Mouse (Mus musculus): ENCODE data around the gene Snca.

The Snca gene

DNA sequence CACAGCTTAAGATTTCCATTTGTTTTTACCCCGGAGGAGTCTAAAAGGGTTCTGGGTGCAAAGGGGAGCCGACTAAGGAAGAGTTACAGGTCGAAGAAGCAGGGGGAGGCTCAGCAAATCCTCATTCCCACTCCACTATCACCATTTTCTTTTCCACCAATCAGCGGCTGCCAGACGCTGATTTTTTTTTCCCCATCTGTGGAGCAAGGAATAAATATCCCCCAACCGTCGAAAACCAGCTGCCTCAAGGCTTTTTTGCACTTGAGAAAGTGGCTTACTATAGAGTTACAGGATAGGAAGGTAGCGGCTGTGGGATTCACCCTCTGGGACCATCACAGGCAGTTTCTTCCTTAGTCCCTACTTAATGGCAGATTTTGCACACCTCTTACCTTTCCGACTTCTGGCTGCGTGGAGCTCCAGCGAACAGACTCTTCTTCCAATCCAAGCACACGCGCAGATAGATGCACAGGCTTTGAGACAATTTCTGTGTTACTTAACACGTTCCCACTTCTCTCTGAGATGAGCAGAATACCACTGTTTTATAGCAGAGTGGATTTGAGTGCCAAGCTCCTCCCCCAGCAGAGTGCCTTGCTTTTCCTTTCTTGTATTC, at the start of gene Snca:
Snca (minus strand) TSS at position 574 of the 610 bp plus-strand sequence.
- DNase-seq (ENCODE audit: low read depth, low spot score) = peak; percentile 67

DNA sequence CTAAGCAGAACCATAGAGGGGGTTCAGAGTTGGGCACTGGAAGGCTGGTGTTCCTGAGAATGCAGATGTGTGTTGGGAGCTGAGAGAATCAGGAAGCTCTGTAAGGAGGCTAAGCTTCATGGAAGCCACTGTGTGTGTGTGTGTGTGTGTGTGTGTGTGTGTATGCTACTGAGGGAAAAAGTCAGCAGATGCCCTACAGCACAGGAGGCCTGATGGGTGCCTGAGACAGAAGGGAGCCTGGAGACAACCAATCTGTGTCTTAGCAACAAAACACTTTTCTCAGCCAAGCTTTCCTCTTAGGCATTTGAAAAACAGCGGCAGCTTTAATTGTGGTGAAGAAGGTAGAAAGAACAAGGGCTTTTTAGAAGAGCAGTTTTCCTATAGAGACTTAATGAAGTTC, 40.5 kb upstream of the Snca start:
- DNase-seq (ENCODE audit: low read depth, low spot score) = peak; percentile 47

DNA sequence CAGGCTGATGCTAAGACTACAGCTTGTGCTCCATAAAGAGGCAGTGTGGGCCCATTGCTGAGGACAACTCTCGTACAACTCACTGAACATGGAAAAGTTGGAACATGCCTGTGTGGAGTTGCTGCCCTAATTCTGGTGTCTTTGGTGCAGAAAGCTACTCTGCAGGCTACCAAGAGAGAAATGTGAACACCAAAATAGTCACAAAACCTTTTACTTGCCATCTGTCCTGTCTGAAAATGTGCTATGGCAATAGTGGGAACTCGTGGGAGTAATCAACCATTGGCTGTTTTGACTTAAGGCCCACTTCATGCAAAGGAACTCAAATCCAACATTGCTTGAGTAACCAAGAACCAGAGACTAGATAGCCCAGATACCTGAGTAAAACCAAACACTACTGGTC, 26.9 kb upstream of the Snca start:
- no peak for DNase-seq (ENCODE audit: low read depth, low spot score)

DNA sequence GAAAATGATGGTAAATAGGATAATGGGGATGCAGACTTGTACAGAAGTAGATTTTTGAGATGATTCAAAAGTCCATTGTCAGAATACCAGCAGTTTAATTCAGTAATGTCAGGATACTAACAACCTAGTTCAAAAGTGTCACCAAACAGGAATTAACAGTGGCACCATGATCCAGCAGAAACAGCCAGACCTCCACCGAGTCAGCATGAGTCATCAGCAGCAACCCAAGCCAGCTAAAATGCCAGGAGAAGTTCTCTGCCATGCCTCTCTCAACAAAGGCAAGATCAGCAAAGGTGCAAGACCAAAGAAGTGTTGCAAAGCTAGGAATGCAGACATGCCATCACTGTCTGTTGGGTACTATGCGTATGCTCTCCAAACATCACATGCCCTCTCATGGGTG, 22.0 kb upstream of the Snca start:
- DNase-seq (ENCODE audit: low read depth, low spot score) = no peak

DNA sequence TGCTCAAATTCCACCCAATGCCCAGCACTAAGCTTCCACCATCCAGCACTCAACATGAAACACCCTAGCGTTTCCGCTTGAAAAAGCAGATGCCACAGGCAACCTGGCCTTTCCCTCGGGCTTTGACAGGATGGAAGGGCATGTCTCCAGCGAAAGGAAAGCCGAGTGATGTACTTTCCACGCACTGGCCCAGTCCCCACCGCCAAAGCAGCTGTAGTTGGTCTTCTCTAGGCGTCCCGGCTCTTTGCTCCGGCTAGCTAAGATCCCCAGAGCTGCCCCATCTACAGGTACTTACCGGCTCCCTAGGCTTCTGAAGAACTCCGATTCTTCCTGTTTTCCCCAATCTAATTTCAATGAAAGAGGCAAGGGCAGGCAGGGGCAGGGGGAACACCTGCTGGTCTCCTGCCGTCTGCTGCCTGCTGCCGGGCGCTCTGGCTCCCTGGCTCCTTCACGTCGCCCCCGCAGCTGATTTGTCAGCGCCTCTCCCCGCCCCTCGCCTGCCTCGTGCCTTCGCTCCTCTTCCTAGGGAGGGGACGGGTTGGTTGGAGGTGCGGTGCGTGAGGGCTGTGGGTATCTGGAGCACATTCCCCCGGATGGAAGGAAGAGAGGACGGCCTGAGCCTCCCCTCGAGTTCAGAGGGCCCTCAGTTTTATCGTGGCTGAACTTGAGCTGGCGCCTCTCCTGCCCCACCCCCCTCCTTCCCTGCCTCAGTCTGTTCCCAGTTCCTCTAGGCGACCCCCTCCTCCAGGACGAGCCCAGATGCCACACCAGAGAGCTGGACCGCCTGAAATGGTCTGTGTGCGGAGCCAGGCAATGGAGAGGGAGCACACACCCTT, 1.0 kb downstream of the Snca start:
- peak; percentile 54 for DNase-seq (ENCODE audit: low read depth, low spot score)

DNA sequence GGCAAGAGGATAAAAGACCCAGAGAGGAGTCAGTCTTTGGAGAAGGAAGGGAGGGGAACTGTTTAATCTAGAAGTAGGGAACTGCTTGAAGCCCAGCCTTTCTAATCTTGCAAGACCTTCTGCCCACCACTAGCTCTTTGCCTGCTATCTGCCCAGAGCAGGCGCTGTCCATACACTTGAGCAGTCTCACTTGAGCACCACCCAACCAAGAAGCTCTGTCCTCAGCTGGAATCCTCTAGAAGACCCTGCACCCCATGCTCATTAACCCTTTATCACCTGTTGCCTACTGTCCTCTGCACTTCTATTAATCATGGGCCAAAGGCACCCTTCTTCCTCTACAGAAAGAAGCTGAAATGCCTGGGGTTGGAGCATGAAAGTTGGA, 1.6 kb downstream of the Snca start:
- peak; percentile 3 for DNase-seq (ENCODE audit: low read depth, low spot score)

DNA sequence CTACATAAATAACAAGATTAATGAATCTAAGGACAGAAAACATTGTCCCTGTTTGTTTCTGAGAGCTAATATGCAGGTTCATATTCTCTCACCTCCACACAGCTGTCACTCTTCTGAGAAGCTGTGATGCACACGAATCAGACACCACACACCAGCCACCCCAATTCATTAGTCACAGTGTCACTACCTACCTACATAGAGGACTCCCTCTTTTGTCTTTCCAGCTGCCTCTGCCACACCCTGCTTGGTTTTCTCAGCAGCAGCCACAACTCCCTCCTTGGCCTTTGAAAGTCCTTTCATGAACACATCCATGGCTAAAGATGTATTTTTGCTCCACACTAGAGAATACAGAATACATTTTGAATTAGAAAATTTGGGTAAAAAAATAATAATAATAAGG, 2.4 kb downstream of the Snca start:
- no peak for DNase-seq (ENCODE audit: low read depth, low spot score)

DNA sequence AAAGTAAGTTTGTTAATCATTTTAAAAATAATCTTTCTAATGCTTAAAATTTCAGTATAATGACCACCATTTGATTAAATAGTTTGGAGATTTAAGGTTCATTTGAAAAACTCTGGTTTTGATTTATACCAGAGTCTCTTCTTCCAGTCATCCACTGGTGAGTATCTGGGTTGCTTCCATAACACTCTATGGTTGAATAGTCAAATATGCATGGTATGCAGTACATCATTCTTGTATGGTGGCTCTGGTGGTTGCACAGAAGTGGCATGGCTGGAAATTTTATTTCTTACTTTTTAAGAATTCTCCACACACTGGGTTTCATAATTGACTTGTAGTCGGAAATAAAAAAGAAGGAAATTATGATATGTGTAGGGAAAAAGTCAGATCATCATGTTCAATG, 10.4 kb downstream of the Snca start:
- DNase-seq (ENCODE audit: low read depth, low spot score) = no peak

DNA sequence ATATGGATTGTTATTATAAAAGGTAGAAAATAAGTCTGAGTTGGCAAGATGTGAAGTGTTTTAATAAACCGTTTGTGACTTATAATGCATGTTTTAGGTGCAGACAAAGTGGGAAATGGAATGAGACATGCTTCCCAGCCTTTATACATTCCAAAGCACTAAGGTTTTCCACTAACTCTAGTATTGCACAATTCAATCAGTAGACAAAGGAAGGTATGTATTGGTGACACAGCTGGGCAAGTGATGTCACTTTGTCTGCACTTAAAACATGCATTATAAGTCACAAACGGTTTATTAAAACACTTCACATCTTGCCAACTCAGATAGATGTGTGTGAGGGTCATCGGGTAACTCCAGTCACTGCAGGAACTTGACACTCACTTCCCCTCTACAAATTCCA, 16.1 kb downstream of the Snca start:
- no peak for DNase-seq (ENCODE audit: low read depth, low spot score)

DNA sequence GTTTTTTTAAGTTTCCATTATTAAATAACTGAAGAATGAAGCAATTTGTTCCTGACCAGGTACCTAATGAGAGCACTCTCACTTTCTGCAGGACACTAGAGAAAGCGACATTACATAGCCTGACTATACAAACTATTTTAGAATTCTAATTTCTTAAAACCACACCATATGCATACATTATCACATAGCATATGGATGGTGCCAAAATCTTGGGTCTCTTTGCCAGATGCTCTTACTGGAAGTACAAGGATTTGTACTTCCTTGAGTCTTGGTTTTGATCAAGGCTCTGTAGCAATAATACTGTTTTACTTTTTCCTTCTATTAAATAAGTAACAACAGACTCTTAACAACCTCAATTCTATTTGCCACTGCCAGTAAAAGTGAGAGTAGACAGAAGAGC, 31.4 kb downstream of the Snca start:
- no peak for DNase-seq (ENCODE audit: low read depth, low spot score)

DNA sequence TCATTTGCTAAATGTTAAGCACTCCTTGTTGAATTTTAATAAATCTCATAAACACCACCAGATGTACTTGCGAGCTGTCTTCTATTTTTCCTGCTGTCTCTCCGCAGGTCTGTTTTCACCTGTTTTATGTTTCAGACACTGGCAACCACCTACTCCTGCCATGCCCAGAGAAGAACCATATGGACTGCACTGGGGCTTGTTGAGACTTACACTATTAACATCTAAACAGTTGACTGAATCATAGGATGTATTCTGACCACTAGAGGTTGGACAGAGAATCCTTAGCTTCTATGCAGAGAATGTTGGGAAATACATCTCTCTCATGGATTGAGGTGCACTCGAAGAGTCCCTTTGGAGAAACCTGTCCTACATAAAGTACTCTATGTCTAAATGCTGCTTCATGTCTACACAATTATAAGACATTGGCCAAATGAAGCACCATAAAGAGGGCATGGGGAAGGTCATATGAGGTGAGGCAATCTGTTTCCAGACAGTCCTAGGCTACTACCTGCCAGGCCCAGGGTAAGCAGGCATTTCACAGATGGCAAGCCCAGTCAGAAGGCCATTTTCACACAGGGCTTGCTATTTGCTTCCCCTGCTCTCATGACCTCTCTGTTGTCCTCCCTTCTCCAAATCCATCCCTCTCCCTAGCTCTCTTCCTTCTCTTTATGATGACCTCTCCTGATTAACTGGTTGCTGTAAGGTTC, 35.8 kb downstream of the Snca start:
- DNase-seq (ENCODE audit: low read depth, low spot score) = no peak

DNA sequence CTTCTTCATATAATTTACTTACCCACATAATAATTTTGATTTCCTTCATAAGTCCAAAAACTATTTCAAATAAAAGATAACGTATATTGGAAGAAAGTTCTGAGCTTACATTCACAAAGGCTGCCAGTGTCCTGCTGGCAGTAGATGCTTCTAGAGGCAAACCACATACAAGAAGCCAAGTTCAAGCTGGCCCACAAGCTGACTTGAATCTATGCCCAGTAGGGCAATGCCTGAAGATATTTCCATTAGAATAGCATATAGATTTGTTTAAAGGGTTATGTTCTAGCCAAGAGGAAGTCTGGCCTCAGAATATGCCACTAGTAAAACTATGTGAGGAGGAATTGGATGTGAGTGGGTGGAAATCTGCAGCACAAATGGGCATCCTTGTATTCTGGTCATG, 42.7 kb downstream of the Snca start:
- DNase-seq (ENCODE audit: low read depth, low spot score) = no peak

DNA sequence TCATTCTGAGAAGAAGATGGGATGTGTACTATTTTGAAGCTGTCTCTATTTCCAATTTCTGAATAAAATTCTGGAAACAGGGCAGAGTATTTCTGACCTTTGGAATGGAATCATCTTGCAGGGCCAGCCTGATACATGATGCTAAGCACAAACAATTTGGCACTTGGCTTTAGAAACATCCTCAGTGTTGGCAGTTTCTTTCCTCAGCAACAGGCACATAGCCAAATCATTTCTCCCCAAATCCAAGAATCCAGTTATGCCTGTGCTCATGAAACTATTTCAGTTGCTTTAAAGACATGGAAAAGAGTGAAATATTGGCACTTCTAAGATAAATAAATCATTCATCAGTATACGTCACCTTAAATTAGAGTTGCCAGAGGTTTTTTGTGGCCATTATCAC, 57.8 kb downstream of the Snca start:
- DNase-seq (ENCODE audit: low read depth, low spot score) = no peak

DNA sequence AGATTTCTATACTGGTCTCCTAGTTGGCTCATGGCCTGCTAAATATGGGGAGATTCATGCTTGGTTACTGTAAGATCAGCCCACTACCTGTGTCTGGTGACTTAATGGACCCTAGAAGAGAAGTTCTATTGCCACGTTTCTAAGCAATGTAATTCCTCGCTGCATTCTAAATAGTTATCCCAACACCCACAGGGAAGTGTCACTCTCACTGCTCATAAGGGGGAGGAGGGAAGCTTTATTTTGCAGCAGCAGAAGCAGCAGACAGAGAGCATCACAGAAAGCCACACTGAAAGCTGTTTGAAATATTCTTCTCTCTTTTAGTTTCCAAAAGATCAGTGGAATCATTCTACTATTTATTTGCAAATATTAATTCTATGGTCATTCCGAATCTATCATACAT, 64.0 kb downstream of the Snca start:
- DNase-seq (ENCODE audit: low read depth, low spot score) = no peak

DNA sequence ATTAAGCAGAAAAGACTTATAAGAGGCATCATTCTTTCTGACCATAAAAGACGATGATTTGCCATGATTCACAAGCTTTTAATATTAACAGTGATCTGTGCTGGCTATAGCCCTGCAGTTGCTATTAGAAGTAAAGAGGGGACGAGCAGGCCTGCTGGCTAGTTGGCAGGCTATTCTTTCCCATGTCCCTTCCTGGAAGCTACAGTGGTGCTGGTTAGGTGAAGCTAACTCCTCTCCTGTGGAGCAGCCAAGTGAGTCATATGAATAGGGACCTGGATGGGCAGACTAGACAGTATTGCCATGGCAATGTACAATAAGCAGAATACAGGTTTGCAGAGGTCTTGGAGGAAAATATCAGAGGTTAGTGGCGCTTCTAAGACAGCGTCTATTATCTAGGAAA, 66.8 kb downstream of the Snca start:
- no peak for DNase-seq (ENCODE audit: low read depth, low spot score)

DNA sequence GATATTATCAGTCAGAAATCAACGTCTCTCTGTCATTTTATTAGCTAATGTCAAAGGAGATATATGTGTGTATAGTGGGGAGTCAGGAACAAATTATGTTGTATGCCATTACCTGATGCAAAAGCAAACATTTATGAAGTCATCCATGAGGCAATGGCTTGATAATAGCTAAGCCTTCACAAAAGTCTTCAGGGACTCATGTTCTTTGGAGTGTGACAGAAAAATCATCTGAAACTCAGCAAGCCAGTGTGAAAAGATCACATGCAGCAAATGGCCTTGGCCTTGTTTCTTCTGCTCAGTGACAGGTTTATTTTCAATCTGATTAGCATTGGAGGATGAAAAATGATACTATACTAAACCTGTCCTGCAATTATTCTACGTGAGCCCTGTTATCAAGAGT, 67.9 kb downstream of the Snca start:
- no peak for DNase-seq (ENCODE audit: low read depth, low spot score)

DNA sequence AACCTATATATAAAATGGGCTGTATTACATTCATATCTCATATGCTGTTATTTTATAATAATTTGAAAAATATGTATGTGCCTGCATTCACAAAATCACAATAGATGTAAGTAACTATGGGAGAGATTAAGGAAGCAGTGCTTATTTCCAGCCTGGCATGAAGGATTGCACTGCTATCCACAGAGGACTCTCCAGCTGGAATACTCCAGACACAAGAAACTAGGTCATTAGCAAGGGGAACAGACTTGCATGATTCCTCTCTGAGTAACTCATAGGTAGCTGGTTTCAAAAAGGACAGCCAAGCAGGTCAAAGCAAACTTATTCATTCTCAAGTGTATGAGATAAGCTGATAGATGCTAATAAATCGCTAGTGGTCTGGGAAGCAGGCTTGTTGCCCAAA, 74.7 kb downstream of the Snca start:
- no peak for DNase-seq (ENCODE audit: low read depth, low spot score)

DNA sequence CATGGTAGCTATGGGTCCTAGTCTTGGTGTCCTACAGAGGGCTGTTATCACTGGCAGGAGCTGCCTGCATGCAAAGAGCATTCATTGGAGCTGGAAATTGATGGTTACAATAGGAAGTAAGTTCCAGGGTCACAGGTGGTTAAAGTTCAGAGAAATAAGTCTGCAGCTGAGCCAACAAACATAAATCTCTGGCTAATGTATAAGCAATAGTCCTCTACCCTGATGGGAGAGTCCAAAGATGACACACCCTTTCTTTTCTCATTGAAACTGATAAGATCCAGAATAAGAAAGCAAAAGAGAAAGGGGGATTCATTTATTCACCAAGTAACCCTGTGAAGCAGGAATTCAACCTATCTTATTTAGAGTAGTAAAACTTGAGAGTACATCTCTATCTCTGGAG, 83.7 kb downstream of the Snca start:
- DNase-seq (ENCODE audit: low read depth, low spot score) = no peak

DNA sequence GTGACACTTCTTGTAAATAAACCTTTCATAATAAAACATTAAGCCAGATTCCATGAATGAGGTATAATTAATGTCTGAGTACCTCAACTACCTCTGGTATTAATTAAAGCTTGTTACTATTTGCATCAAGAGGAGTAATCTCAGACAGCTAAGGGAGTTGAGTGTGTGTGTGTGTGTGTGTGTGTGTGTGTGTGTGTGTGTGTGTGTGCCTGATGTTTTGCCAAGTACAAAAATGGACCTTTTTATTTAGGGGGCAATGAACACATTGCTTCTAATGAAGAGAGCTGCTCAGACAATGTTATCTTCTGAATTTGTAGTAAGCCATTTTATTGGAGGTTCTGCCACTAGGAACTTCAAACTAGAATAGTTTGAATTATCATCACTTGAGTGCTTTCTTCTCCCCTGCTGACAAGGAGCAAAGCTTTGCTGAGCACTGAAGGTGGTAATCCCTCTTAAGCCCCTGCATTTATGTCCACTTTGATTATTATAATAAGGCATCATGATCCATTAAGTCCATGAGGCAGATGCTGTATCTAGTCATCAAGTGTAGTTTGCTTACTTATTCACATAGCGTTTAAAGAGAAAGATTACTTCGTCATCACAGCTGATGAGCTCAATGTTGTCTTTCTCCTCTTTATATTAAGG, 88.1 kb downstream of the Snca start:
- DNase-seq (ENCODE audit: low read depth, low spot score) = no peak

DNA sequence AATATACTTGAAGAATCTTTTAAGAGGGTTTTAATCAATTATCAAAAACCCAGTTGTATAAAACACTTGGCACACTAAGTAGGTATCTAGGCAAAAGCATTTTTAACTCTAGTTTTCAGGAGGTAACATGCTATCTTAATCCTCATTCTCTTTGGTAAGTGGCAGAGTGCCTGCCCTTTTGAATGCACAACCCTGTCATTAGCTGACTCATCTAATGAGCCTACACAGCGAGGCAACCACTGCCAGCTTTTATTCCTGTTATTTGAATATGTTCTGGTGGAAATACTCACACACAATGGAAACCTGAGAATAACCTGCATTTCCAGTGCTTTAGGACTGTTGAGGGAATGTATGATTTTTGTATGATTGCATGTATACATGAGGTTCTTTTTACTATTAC, 89.9 kb downstream of the Snca start:
- DNase-seq (ENCODE audit: low read depth, low spot score) = no peak

DNA sequence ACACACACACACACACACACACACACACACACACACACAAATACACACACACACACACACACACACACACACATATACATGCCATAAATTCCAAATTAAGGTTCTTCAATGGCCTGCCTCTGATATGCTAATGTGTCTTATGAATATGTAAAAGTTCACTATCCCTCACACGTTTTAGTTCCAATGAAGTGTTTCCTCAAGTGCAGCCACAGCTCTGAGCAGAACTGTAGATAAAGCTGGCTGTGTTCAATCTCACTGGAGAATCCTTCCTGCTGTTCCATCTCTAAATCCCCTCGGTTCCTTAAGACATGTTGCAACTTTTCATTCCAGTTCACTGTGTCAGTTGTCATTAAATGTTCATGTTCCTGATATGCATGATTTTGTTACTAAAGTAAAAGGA, 98.5 kb downstream of the Snca start:
- no peak for DNase-seq (ENCODE audit: low read depth, low spot score)

DNA sequence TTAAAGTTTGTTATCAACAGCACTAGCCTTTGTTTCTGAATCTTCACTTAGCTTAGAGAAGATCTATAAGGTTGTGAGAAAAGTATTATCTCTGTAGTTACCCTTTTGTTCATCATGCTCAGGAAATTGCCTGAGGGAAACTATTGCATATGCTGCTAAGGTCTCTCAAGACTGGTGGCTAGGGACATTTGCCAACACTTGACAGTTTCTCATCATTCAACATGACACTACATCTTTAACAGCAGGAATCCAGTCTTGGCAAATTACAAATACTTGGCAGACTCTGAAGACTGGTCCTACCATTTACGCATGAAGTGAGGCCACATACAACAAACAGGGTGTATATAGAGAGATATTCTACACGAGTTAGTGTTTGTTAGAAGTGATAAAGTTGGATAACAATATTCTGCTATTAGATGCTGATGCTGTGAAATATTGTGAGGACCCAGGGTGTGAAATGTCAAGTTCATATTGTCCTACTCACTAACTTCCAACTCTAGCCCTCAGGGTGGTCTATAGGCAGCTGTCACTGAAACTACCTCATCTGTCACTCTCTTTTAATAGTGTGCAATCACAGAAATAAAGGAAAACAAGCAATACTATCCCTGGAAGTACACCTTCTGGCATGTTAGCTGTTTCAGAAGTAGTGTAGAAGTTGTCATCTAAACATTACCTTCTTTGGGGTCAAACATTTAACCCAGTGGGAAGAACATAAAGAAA, 105.4 kb downstream of the Snca start:
- no peak for DNase-seq (ENCODE audit: low read depth, low spot score)

Data from brain, embryonic 18.5 days (tissue).